Mouse (Mus musculus) C2C12 (cell line): Measurements from ENCODE around the gene Ccdc153. TPM values are rescaled to one million over a fixed set of nuclear protein-coding genes. Genes with fewer than 3 reads are reported as not detected.

Experiments used
- H3K27me3 ChIP-seq: one replicate; pipeline ENCODE4 v1.6.1; 2011; ENCODE audit not compliant: control insufficient read depth, insufficient read depth, insufficient read length
- H3K36me3 ChIP-seq: one replicate; pipeline ENCODE4 v1.6.1; 2011; ENCODE audit not compliant: control insufficient read depth, insufficient read depth
- H3K4me3 ChIP-seq: one replicate; pipeline ENCODE4 v1.5.1; 2011; ENCODE audit warnings: mild to moderate bottlenecking, control low read depth; ENCODE audit not compliant: poor library complexity, insufficient read depth, severe bottlenecking
- H3K79me2 ChIP-seq: one replicate; pipeline ENCODE4 v1.6.1; 2011; ENCODE audit not compliant: control insufficient read depth, insufficient read depth
- H3K79me3 ChIP-seq: one replicate; pipeline ENCODE4 v1.6.1; 2011; ENCODE audit warnings: low read depth, control low read depth
- H3ac ChIP-seq: one replicate; pipeline ENCODE3; 2011; ENCODE audit warnings: low read depth; ENCODE audit not compliant: control insufficient read depth, insufficient read length
- CTCF ChIP-seq: IDR thresholded peaks from one replicate; pipeline ENCODE4 v1.5.1; 2011; ENCODE audit not compliant: control insufficient read depth, insufficient read depth, insufficient read length
- MYOD1 ChIP-seq: IDR thresholded peaks from one replicate; pipeline ENCODE4 v1.6.1; 2011; ENCODE audit warnings: low read depth; ENCODE audit not compliant: control insufficient read depth, insufficient read length
- MYOG ChIP-seq: IDR thresholded peaks from one replicate; pipeline ENCODE4 v1.6.1; 2011; ENCODE audit not compliant: control insufficient read depth, insufficient read length; ENCODE audit errors: extremely low read depth
- USF1 ChIP-seq: IDR thresholded peaks from one replicate; pipeline ENCODE4 v1.6.1; 2011; ENCODE audit warnings: low read depth, mild to moderate bottlenecking, control low read depth, moderate library complexity
- polyA plus RNA-seq: library from polyadenylated mRNA; unstranded; fragments of >200 nt; fragmentation: generic; extraction: Trizol; gene quantifications from one replicate; pipeline ENCODE4 v1.2.1, GENCODE M21; 2012; ENCODE audit warnings: missing spikeins

The Ccdc153 gene
- polyA plus RNA-seq, 1 experiment, result 0.04 TPM

- Histone ChIP-seq H3ac (no peak overlapping the region), H3K4me3 (no peak overlapping the region), H3K27me3 (peaks cover 10% of the 10 kb centered on the region), H3K79me2 (no peaks in the 10 kb centered on the region), H3K79me3 (no peaks in the 10 kb centered on the region), H3K36me3 (peaks cover 35% of the 10 kb centered on the region)
- TF ChIP-seq USF1, result peak; percentile 9
- no peak for TF ChIP-seq MYOG
Observed at GRCm38 (mm10) chr9:44288959-44289291, 48.4 kb downstream of the Ccdc153 start.

DNA sequence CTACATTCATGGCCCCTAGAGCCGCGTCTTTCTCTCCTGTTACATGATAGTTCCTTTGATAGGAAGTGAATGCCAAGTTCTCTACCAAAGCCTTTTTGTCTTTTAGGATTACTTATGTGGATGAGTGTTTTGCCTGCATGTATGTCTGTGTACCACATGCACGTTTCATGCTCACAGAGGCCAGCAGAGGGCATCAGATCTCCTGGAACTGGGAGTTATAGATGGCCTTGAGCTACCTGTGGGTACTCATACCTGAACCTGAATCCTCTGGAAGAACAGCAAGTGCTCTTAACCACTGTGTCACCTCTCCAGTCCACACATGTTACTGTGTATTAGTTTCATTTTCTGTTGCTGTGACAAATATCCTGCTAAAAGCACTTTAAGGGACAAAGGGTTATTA, 52.0 kb downstream of the Ccdc153 start:
- H3K36me3 ChIP-seq, result peaks cover 62% of the 10 kb centered on the region
- peaks cover 4% of the 10 kb centered on the region for H3K27me3 ChIP-seq
- no peaks in the 10 kb centered on the region for H3K79me2 ChIP-seq
- no peaks in the 10 kb centered on the region for H3K79me3 ChIP-seq
- H3ac ChIP-seq, result no peak overlapping the region
- no peak for TF ChIP-seq MYOG
- TF ChIP-seq MYOD1, result no peak
- peak; percentile 11 for TF ChIP-seq CTCF
- H3K4me3 ChIP-seq, result no peak overlapping the region

Other genes with a start within 250 kb of the Ccdc153 start
- gene Thy1, start 197.3 kb upstream of the Ccdc153 start, polyA plus RNA-seq, result not detected
- 0.73 TPM for gene Usp2, start 173.7 kb upstream of the Ccdc153 start, polyA plus RNA-seq
- 0.05 TPM for gene Mfrp, start 138.9 kb upstream of the Ccdc153 start, polyA plus RNA-seq
- 0.15 TPM for gene C1qtnf5, start 133.4 kb upstream of the Ccdc153 start, polyA plus RNA-seq
- gene Gm49380, start 127.2 kb upstream of the Ccdc153 start, polyA plus RNA-seq, result 0.05 TPM
- gene Rnf26, start 127.2 kb upstream of the Ccdc153 start, polyA plus RNA-seq, result 52.6 TPM
- gene Mcam, start 106.2 kb upstream of the Ccdc153 start, polyA plus RNA-seq, result 21.7 TPM
- gene Cbl, start 6.6 kb upstream of the Ccdc153 start, polyA plus RNA-seq, result 8.2 TPM
- gene Pdzd3, start 10.8 kb downstream of the Ccdc153 start, polyA plus RNA-seq, result not detected
- gene Nlrx1, start 27.9 kb downstream of the Ccdc153 start, polyA plus RNA-seq, result 3.4 TPM
- 0.21 TPM for gene Abcg4, start 47.9 kb downstream of the Ccdc153 start, polyA plus RNA-seq
- gene Hinfp, start 65.0 kb downstream of the Ccdc153 start, polyA plus RNA-seq, result 9.1 TPM
- 18.8 TPM for gene C2cd2l, start 79.6 kb downstream of the Ccdc153 start, polyA plus RNA-seq
- 34.0 TPM for gene Dpagt1, start 85.3 kb downstream of the Ccdc153 start, polyA plus RNA-seq
- gene H2afx, start 94.0 kb downstream of the Ccdc153 start, polyA plus RNA-seq, result 347 TPM
- 59.6 TPM for gene Hmbs, start 103.6 kb downstream of the Ccdc153 start, polyA plus RNA-seq
- gene Vps11, start 121.0 kb downstream of the Ccdc153 start, polyA plus RNA-seq, result 26.1 TPM
- gene Hyou1, start 138.8 kb downstream of the Ccdc153 start, polyA plus RNA-seq, result 68.3 TPM
- 11.5 TPM for gene Slc37a4, start 156.2 kb downstream of the Ccdc153 start, polyA plus RNA-seq
- gene Rps25, start 166.5 kb downstream of the Ccdc153 start, polyA plus RNA-seq, result 2,166 TPM
- gene Trappc4, start 166.9 kb downstream of the Ccdc153 start, polyA plus RNA-seq, result 149 TPM
- gene Ccdc84, start 177.9 kb downstream of the Ccdc153 start, polyA plus RNA-seq, result 17.9 TPM
- not detected for gene Foxr1, start 200.5 kb downstream of the Ccdc153 start, polyA plus RNA-seq
- 0.04 TPM for gene Upk2, start 214.3 kb downstream of the Ccdc153 start, polyA plus RNA-seq
- 31.4 TPM for gene Bcl9l, start 242.1 kb downstream of the Ccdc153 start, polyA plus RNA-seq